Mouse (Mus musculus) B cell, adult (primary cell): ENCODE results near the gene Sema3b. TPM values are rescaled to one million over a fixed set of nuclear protein-coding genes. Genes with fewer than 3 reads are reported as not detected.

Experiments used
- total RNA-seq: library from RNA; stranded (reverse); gene quantifications from 4 replicates; pipeline ENCODE4 v1.2.4, GENCODE M21; 2023; ENCODE audit not compliant: inconsistent age

Gene Sema3b
- total RNA-seq = 0.64 to 2.6 TPM (median 1.4 TPM) in 4 replicates

DNA sequence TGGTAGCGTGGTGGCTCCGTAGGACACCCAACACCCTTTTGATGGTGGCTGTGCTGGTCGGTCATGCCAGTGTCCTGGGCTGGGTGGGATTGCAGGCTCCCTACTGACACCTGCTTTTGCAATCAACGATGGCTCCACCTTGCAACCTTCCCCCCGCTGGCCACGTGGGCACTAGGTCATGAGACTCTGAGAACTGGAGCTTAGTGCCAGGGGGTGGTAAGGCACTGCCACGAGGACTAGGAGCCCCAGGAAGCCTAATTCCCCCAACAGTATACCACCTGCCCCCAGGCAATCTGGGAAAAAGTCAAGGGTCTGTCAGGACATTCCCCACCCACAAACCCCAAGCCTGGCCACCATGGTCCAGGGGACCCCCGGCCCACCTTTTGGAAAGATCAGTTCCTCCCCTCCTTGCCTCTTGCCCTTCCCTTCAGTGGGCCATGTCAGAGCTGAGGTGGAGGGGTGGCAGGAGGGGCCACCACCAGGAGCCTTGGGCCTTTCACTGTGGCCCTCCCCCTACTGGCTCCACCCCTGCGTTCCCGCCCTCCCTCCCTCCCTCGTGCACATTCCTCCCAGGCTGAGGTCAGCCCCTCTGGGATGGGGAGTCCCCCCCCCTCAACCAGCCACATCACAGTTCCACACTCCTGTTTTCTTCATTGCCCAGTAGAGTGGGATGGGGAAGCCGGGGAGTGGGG lies at the start of gene Sema3b:
Sema3b (minus strand) TSS at position 489 of the 692 bp plus-strand sequence.

DNA sequence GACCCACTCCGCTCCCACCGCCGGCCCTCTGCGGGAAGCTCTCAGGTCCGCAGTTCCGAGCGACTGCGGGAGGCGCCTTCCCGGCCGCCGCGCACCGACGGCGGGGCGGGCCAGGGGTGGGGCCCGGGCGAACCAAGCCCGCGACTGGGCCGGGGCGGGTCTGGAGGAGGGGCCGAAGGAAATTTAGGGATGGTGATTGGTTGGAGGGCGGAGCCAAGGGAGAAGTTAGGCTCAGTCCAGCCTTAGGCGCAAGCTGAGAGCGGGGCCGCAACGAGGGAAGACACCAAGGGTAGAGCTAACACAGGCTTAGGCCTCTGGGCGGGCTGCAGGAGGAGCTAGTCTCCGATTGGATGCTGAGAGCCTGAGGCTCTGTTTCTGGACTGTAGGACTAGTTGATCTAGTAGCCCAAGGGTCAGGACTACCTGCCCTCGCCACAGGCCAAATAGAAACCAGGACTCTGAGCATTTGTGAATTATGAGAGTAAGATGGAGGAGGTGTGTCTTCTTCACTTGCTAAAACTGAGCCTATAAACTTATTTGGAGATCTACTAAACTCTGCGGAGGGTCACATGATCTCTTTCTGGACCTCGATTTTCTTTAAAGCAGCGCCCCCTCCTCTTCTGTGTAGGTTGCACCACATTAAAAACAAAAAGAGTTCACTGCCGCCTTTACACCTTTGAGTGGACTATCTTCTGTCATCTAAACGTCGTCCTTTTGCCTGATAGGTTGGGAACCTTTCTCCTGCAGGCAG lies 26.4 kb upstream of the Sema3b start, which contains the start of gene Gnai2:
Gnai2 (minus strand) TSS at position 89 of the 750 bp plus-strand sequence.

DNA sequence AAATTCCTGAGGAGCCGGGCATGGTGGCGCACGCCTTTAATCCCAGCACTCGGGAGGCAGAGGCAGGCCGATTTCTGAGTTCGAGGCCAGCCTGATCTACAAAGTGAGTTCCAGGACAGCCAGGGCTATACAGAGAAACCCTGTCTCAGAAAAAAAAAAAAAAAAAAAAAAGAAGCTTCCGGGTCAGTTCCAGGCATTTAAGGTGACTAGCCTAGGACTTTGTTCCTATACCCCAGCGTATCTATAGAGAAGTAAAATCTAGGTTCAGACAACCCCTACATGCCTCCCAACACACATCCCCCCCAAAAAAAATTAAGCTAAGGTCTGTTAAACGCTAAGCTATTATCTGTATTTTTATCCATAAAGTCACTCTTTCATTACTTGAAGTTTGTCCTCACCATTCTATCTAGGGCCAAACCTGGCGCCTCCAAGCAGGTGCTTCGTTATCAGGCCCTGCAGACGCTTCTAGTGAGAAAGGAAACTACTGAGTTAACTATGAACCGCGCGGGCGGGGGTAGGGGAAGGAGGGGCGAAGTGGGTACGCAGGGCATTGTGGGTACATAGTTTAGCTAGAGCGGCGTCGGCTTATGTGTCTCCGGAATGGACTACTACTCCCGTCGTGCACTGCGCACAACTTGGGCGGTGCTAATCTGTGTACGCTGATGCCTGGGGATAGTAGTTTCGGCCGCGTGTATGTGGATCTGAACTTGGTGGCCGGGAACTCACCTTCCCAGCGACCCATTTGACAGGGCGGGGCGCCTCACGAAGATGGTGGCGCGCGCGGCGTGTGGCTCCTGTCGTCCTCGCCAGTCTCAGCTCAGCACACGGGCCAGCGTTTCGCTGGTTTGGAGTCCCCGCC lies 21.8 kb downstream of the Sema3b start, which contains the start of gene Ifrd2:
Ifrd2 (plus strand) TSS at position 669 of the 859 bp plus-strand sequence.

DNA sequence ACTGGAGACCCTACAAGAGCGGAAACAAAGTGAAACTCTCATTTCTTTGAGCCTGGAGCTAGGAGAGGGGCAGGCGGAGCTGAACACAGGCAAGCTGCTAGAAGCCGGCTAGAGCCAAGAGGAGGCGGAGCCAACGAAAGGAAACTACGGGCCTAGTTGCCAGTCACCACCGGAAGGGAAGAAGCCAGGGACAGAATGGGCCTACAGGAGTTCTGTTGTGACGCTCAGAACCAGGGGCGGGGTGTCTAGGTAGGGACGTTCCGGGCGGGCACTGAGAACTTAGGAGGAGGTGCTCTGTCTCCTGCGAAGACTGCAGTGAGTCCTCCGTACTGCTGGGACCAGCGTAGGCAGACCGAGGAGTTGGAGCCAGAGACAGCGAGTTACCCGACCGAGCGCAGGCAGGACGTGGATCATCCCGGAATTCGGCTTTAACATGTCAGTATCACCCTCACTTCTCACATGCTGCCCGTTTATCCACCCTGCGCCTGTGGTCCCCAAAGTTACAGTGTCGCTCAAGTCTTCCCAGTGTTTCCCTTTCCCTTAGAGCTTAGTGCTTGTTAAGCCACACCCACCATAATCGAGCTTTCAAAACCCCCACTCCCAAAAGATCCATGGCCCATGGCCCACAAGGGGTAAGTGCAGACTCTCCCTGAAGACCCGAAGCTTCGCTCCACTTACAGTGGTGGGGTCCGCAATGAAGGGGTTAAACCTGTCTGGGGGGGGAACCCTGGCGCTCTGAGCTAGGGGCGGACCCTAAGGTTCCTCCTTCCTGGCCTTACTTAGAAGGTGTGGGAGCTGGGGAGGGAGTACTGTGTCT lies 28.3 kb downstream of the Sema3b start, which contains the start of gene Hyal3:
Hyal3 (plus strand) TSS at position 318 of the 817 bp plus-strand sequence.

DNA sequence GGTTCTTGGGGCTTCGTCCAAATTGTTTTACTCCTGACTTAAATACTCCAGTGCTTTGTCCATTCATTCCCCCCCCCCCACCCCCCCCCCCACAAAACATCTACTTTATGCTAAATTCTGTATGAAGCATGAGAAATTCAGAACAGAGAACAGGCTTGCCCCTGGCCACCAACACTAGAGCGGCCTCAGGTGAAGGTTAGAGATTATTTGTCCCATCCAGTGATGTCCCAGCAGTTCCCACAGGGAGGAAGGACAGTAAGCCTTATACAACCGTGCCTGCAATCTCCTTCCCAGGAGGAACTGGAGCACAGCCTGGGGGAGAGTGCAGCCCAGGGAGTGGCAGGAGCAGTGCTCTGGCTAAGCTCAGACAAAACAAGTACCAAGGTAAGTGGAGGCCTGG lies 30.4 kb downstream of the Sema3b start, which contains the start of gene Naa80:
Naa80 (plus strand) TSS at position 301 of the 400 bp plus-strand sequence.

DNA sequence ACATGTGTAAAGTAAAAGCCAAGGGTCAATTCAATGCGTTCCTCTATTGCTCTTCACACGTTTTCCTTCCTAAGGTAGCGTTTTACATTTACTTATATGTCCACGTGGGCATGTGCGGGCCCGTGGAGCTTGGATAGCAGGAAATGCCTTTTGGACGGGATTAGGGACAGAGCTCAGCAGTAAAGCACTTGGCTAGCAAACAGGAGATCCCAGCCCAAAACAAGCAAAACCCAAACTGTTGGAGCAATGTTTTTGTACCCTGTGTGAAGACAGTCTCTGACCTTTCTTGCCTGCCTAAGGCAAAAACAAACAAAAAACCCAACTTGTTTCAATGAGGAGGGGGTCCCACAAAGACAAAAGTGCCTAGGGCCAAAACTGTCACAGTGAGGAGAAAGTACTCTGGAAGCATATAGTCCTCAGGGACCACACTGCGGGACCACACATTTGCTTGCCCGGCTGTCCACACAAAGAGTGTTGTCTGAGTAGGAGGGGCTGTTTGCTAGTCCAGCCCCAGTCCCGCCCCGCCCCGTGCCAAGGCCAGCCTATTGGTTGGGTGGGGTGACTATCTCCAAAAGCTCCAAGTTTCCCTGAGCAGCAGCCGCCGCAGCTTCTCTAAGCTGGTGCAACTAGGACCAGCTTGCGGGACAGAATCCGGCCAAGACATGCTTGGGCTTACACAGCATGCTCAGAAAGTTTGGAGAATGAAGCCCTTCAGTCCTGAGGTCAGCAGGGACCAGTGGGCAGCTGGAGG lies 32.5 kb downstream of the Sema3b start, which contains the start of gene Hyal1:
Hyal1 (plus strand) TSS at position 571 of the 751 bp plus-strand sequence.

DNA sequence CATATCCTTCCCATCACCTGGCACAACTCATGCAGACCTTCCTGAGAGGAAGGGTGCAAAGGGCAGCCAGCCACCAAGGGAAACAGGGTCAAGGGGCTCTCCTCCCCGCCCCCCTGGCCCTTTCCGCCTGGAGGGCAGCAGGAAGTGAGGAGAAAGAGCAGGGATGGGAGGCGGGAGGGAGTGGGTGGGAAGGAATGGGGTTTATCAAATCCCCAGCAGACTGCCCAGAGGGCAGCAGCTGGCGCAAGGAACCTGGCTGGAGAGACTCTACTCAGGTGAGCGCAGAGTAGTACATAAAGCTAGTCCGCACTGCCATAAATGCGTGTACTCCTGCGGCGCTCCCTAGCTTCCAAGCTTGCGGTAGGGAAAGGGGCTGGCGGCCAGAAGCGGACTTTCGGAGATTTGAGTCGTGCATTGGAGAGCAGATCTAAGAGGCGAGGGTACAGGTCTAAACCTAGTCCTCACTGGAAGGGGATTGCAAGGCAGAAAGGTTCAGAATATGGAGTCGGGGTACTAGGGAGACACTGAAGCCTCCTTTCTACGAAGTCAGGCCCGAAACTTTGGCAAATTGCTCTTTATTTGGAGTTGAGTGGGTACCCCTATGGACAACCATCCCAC lies 41.2 kb downstream of the Sema3b start, which contains the start of gene Hyal2:
Hyal2 (plus strand) TSS at position 244 of the 618 bp plus-strand sequence.

DNA sequence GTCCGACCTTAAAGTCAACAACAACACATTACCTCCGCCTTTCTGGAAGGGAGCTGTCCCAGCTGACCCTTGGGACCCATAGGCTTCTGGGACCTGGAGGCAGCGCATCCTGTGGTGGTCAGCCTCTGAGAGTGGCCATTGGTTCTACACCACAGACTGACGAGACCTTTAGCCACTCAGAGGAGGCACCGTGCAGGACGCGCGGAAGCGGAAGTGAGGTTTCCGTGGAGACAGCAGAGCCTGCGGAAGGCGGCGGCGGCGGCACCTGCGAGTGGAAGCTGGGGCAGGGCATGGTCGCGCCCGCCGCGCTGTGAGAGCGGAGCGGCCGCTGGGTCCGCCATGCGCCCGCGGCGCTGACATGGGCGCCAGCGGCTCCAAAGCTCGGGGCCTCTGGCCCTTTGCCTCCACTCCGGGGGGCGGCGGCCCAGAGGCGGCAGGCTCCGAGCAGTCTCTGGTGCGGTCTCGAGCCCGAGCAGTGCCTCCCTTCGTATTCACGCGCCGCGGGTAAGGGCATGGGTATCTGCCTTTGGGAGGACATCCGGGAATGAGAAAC lies 45.9 kb downstream of the Sema3b start, which contains the start of gene Tusc2:
Tusc2 (plus strand) TSS at position 227 of the 553 bp plus-strand sequence.

DNA sequence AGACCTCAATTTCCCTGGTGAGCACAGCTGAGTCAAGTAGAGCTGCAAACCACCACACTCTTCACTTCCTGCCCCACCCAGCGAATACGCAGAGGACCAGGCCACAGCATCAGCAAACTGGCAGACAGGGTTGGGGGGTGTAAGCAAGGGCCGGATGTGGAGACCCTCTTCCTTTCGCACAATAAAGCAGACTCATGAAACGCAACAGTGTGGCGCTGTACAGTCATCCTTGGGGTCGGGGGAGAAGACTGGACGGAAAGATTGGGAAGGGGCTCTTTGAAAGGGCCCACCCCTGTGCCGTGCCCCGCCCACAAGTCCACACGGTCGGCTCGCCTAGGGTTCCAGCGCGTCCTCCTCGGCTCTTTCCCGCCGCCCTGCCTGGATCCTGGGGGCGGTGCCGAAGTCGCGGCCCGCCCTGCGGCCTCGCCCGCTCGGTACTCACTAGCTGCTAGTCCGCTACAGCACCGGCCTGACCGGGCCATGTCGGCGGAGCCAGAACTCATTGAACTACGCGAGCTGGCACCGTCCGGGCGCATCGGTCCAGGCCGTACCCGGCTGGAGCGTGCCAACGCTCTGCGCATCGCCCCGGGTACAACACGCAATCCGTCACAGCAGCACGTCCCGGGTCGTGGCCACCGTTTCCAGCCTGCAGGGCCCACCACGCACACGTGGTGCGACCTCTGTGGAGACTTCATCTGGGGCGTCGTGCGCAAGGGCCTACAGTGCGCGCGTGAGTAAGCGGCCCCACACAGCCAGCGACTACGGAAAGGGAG lies 57.7 kb downstream of the Sema3b start, which contains the start of gene Rassf1:
Rassf1 (plus strand) TSS at position 439 of the 773 bp plus-strand sequence.

Other genes with a start within 250 kb of the Sema3b start
- 0.48 to 2.7 TPM (median 0.81 TPM) in 4 replicates for gene Cacna2d2, start 209.6 kb downstream of the Sema3b start, total RNA-seq
- gene Tmem115, start 75.3 kb downstream of the Sema3b start, total RNA-seq = 22.8 to 26.5 TPM (median 26.1 TPM) in 4 replicates
- 13.7 to 16.6 TPM (median 14.5 TPM) in 4 replicates for gene Cyb561d2, start 67.0 kb downstream of the Sema3b start, total RNA-seq
- 23.5 to 29.7 TPM (median 25.9 TPM) in 4 replicates for gene Nprl2, start 67.0 kb downstream of the Sema3b start, total RNA-seq
- gene Zmynd10, start 61.9 kb downstream of the Sema3b start, total RNA-seq = 0.54 to 1.1 TPM in 2 of 4 replicates, not detected in the others
- 62.1 to 68.3 TPM (median 65.1 TPM) in 4 replicates for gene Rassf1, start 57.7 kb downstream of the Sema3b start, total RNA-seq
- gene Tusc2, start 46.0 kb downstream of the Sema3b start, total RNA-seq = 22.7 to 26.0 TPM (median 23.6 TPM) in 4 replicates
- gene Hyal2, start 41.3 kb downstream of the Sema3b start, total RNA-seq = 2.3 to 8.2 TPM (median 3.1 TPM) in 4 replicates
- 2.9 to 5.6 TPM (median 4.3 TPM) in 4 replicates for gene Hyal1, start 32.3 kb downstream of the Sema3b start, total RNA-seq
- 9.9 to 12.6 TPM (median 10.4 TPM) in 4 replicates for gene Naa80, start 30.3 kb downstream of the Sema3b start, total RNA-seq
- gene Hyal3, start 28.4 kb downstream of the Sema3b start, total RNA-seq = 1.4 to 2.6 TPM (median 1.8 TPM) in 4 replicates
- 24.5 to 28.9 TPM (median 26.8 TPM) in 4 replicates for gene Ifrd2, start 21.6 kb downstream of the Sema3b start, total RNA-seq
- gene Gnai2, start 26.1 kb upstream of the Sema3b start, total RNA-seq = 627 to 662 TPM (median 650 TPM) in 4 replicates
- not detected in 4 replicates for gene Slc38a3, start 60.3 kb upstream of the Sema3b start, total RNA-seq
- gene Gnat1, start 70.5 kb upstream of the Sema3b start, total RNA-seq = 0.51 to 3.0 TPM (median 1.1 TPM) in 3 of 4 replicates, not detected in the other
- gene Sema3f, start 101.2 kb upstream of the Sema3b start, total RNA-seq = 1.2 TPM in 1 of 4 replicates, not detected in the others
- 286 to 321 TPM (median 308 TPM) in 4 replicates for gene Rbm5, start 161.8 kb upstream of the Sema3b start, total RNA-seq